In the genomic region with DNA sequence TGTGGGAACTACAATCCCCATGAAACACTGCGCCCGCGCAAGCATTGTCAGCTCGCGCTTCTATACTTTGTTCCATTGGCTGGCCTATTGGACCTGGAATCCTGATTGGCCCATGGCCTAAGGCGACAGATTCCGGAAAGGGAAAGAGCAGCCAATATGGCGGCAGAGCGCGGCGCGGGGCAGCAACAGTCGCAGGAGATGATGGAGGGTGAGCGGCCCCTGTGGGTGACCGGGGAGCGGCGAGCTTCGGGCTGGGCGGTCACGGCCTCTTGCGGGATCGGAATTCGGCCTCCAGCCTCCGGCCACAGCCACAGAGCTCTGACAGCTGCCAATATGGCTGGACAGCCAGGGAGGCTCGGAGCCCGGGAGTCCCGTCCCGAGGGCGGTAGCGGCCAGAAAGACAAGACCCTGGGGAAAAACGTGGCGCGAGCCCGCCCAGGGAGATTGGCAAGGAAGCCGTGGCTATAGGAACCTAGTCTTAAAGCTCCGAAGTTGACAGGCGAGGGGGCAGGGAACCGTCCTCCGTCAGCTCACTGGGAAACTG, we compare ENCODE assay signal across 7 mouse cellular contexts. TPM values are rescaled to one million over a fixed set of nuclear protein-coding genes. Genes with fewer than 3 reads are reported as not detected.
DNase-seq lines count a peak whose midpoint lies in the region; ATAC-seq lines count a peak whose summit lies in the region.

No protein-coding gene starts in this region.

- H3K9me3 ChIP-seq in intestine, embryonic 16.5 days (ENCODE audit: control insufficient read depth, low read length): no peaks in the 10 kb centered on the region
- no peaks in the 10 kb centered on the region for H3K9me3 ChIP-seq in midbrain, embryonic 12.5 days

- H3K4me3 ChIP-seq in intestine, embryonic 16.5 days (ENCODE audit: low read length): peak overlapping the region; percentile 98
- H3K4me3 ChIP-seq in midbrain, embryonic 12.5 days: peak overlapping the region; percentile 93

- intact Hi-C loops in left cerebral cortex, postnatal 4 days (cut with DNase I): loop anchor here (10.0 kb wide), 1 partner anchor 169 kb away; no protein-coding TSS in a partner anchor

- peaks cover 10% of the 10 kb centered on the region for H3K4me1 ChIP-seq in intestine, embryonic 16.5 days (ENCODE audit: control insufficient read depth, insufficient read depth, low read length)
- peaks cover 22% of the 10 kb centered on the region for H3K4me1 ChIP-seq in midbrain, embryonic 12.5 days

- under 1% methylated on average over 39 of the region's 39 CpGs for WGBS in intestine, embryonic 16.5 days
- under 1% methylated on average over 39 of the region's 39 CpGs for WGBS in midbrain, embryonic 12.5 days

- DNase-seq in adrenal gland, postnatal 10 days: peak; percentile 94
- peak; percentile 92 for DNase-seq in embryo, embryonic 9.5 days (ENCODE audit: extremely low spot score)
- DNase-seq in gastrocnemius, postnatal 4 days (ENCODE audit: low spot score in 2 of 2): peak; percentile 84 to 95
- DNase-seq in left cerebral cortex, postnatal 4 days: peak; percentile 96
- DNase-seq in spleen, adult 18-20 months: peak; percentile 82 to 85

- peak overlapping the region; percentile 83 for H3K4me2 ChIP-seq in intestine, embryonic 16.5 days (ENCODE audit: low read depth, low read length)
- H3K4me2 ChIP-seq in midbrain, embryonic 12.5 days (replicated peaks): peak overlapping the region; percentile 86

- ATAC-seq in intestine, embryonic 16.5 days: peak; percentile 96
- peak; percentile 96 for ATAC-seq in midbrain, embryonic 12.5 days (ENCODE audit: low FRiP score, low read depth)

- H3K27ac ChIP-seq in intestine, embryonic 16.5 days (ENCODE audit: low read length): peak overlapping the region; percentile 51; the same call in 1 of the 2 replicates
- peak overlapping the region; percentile 78 for H3K27ac ChIP-seq in midbrain, embryonic 12.5 days (replicated peaks)

- H3K9ac ChIP-seq in intestine, embryonic 16.5 days (ENCODE audit: low read depth, low read length): peak overlapping the region; percentile 93
- peak overlapping the region; percentile 87 for H3K9ac ChIP-seq in midbrain, embryonic 12.5 days (replicated peaks)

- H3K27me3 ChIP-seq in intestine, embryonic 16.5 days (replicated peaks; ENCODE audit: control insufficient read depth, insufficient read depth, low read length): no peaks in the 10 kb centered on the region
- no peaks in the 10 kb centered on the region for H3K27me3 ChIP-seq in midbrain, embryonic 12.5 days

- H3K36me3 ChIP-seq in intestine, embryonic 16.5 days (ENCODE audit: control insufficient read depth, insufficient read depth, low read length): no peaks in the 10 kb centered on the region
- peaks cover 21% of the 10 kb centered on the region for H3K36me3 ChIP-seq in midbrain, embryonic 12.5 days

RNA-seq across cellular contexts. Expression of a gene that starts 0.3 kb away (rescaled TPM):
- total RNA-seq in adrenal gland, postnatal 10 days (2021): 1 to 10 TPM; 6.1 to 6.5 TPM
- total RNA-seq in gastrocnemius, postnatal 4 days (2021): 1 to 10 TPM; 6.0 to 6.4 TPM
- polyA plus RNA-seq in intestine, embryonic 16.5 days (2015; fragmentation: Nextera tagmentation; extraction: Ambion mirVana): 7.4 and 7.8 TPM in 2 replicates
- 10 to 100 TPM; 10.1 to 10.8 TPM for total RNA-seq in left cerebral cortex, postnatal 4 days (2021)
- polyA plus RNA-seq in midbrain, embryonic 12.5 days (2016; fragmentation: Nextera tagmentation; extraction: Ambion mirVana): 19.1 and 20.3 TPM in 2 replicates

RNA-seq across cellular contexts. Expression of a gene that starts 0.9 kb away (rescaled TPM):
- 10 to 100 TPM; 25.1 to 28.9 TPM for total RNA-seq in adrenal gland, postnatal 10 days (2021)
- 10 to 100 TPM; 27.2 to 27.3 TPM for total RNA-seq in gastrocnemius, postnatal 4 days (2021)
- 50.8 and 58.7 TPM in 2 replicates for polyA plus RNA-seq in intestine, embryonic 16.5 days (2015; fragmentation: Nextera tagmentation; extraction: Ambion mirVana)
- 10 to 100 TPM; 66.8 to 68.1 TPM for total RNA-seq in left cerebral cortex, postnatal 4 days (2021)
- 78.7 and 81.9 TPM in 2 replicates for polyA plus RNA-seq in midbrain, embryonic 12.5 days (2016; fragmentation: Nextera tagmentation; extraction: Ambion mirVana)

RNA-seq across cellular contexts. Expression of a gene that starts 30.2 kb away (rescaled TPM):
- not detected for total RNA-seq in adrenal gland, postnatal 10 days (2021)
- not detected for total RNA-seq in gastrocnemius, postnatal 4 days (2021)
- polyA plus RNA-seq in intestine, embryonic 16.5 days (2015; fragmentation: Nextera tagmentation; extraction: Ambion mirVana): 2.2 and 2.6 TPM in 2 replicates
- total RNA-seq in left cerebral cortex, postnatal 4 days (2021): under 1 TPM; 0.10 to 0.34 TPM
- 0.13 and 0.17 TPM in 2 replicates for polyA plus RNA-seq in midbrain, embryonic 12.5 days (2016; fragmentation: Nextera tagmentation; extraction: Ambion mirVana)

RNA-seq across cellular contexts. Expression of a gene that starts 37.9 kb away (rescaled TPM):
- total RNA-seq in adrenal gland, postnatal 10 days (2021): 10 to 100 TPM; 32.8 to 37.4 TPM
- total RNA-seq in gastrocnemius, postnatal 4 days (2021): 10 to 100 TPM; 16.8 to 17.4 TPM
- 23.8 and 26.6 TPM in 2 replicates for polyA plus RNA-seq in intestine, embryonic 16.5 days (2015; fragmentation: Nextera tagmentation; extraction: Ambion mirVana)
- total RNA-seq in left cerebral cortex, postnatal 4 days (2021): 10 to 100 TPM; 22.3 to 22.8 TPM
- 34.7 and 35.1 TPM in 2 replicates for polyA plus RNA-seq in midbrain, embryonic 12.5 days (2016; fragmentation: Nextera tagmentation; extraction: Ambion mirVana)

Comparison
In these comparisons a context has a peak if more than half of its experiments do, and no peak if none do; other contexts are left out.
1. Peak in every context shown above with its lines: DNase-seq, ATAC-seq, H3K4me3 ChIP-seq and H3K27ac ChIP-seq.